In genomic region chr2:112774762-112775161, GRCm38 (mm10) we compare ENCODE assay signal across 8 mouse cellular contexts.
DNase-seq lines count a peak whose midpoint lies in the region; ATAC-seq lines count a peak whose summit lies in the region.

No protein-coding gene starts in this region.

- no peak overlapping the region for H3K4me2 ChIP-seq in forebrain, embryonic 12.5 days

- H3K36me3 ChIP-seq in forebrain, embryonic 10.5 days (replicated peaks): no peaks in the 10 kb centered on the region
- H3K36me3 ChIP-seq in forebrain, embryonic 12.5 days (replicated peaks): no peaks in the 10 kb centered on the region

- no peaks in the 10 kb centered on the region for H3K9me3 ChIP-seq in forebrain, embryonic 10.5 days
- no peaks in the 10 kb centered on the region for H3K9me3 ChIP-seq in forebrain, embryonic 12.5 days

- H3K9ac ChIP-seq in forebrain, embryonic 12.5 days: no peak overlapping the region

- WGBS in forebrain, embryonic 10.5 days: 33% methylated on average over 6 of the region's 6 CpGs
- WGBS in forebrain, embryonic 12.5 days: 32% methylated on average over 6 of the region's 6 CpGs

- H3K4me3 ChIP-seq in forebrain, embryonic 10.5 days: no peak overlapping the region
- H3K4me3 ChIP-seq in forebrain, embryonic 12.5 days (replicated peaks): no peak overlapping the region

- no peak for ATAC-seq in forebrain, embryonic 12.5 days (ENCODE audit: low FRiP score)

- H3K27me3 ChIP-seq in forebrain, embryonic 10.5 days (ENCODE audit: poor library complexity, severe bottlenecking): no peaks in the 10 kb centered on the region
- H3K27me3 ChIP-seq in forebrain, embryonic 12.5 days: no peaks in the 10 kb centered on the region

- no peaks in the 10 kb centered on the region for H3K4me1 ChIP-seq in forebrain, embryonic 10.5 days
- no peaks in the 10 kb centered on the region for H3K4me1 ChIP-seq in forebrain, embryonic 12.5 days

- intact Hi-C loops in gastrocnemius, postnatal 14 days (cut with DNase I; ENCODE audit: low total_unique reads): no loop called here

- H3K27ac ChIP-seq in forebrain, embryonic 10.5 days: no peak overlapping the region
- no peak overlapping the region for H3K27ac ChIP-seq in forebrain, embryonic 12.5 days

- peak; percentile 77 for DNase-seq in forebrain, embryonic 10.5 days (ENCODE audit: extremely low spot score, low spot score)
- peak; percentile 83 for DNase-seq in ZHBTc4 (ENCODE audit: low read depth, low spot score)
- DNase-seq in cerebellum, postnatal 36 days: peak; percentile 66 to 72
- DNase-seq in gastrocnemius, postnatal 14 days: peak; percentile 49
- DNase-seq in layer of hippocampus, adult 9-10 months (ENCODE audit: low spot score): peak; percentile 56
- peak; percentile 73 for DNase-seq in lung, postnatal 36 days
- peak; percentile 27 to 56 for DNase-seq in spleen, adult 18-20 months
